Mouse (Mus musculus) midbrain, embryonic 15.5 days (tissue): ENCODE measurements around the gene Ggta1. TPM values are rescaled to one million over a fixed set of nuclear protein-coding genes. Genes with fewer than 3 reads are reported as not detected.

ENCODE experiments used
- ATAC-seq: fragments of 200-750 bp; cut with Nextera tagmentation; replicated peaks from 2 replicates; pipeline ENCODE4 v1.8.0; 2017; ENCODE audit warnings: moderate TSS enrichment
- H3K27ac ChIP-seq: fragments of 300-500 bp; sonication (generic); 2 replicates; pipeline ENCODE4 v1.5.1; 2015; ENCODE audit warnings: mild to moderate bottlenecking, inconsistent platforms
- H3K27me3 ChIP-seq: fragments of 300-500 bp; sonication (generic); replicated peaks from 2 replicates; pipeline ENCODE4 v1.6.1; 2015; ENCODE audit warnings: inconsistent platforms
- H3K36me3 ChIP-seq: fragments of 300-500 bp; sonication (generic); replicated peaks from 2 replicates; pipeline ENCODE4 v1.6.1; 2015; ENCODE audit warnings: inconsistent platforms
- H3K4me1 ChIP-seq: fragments of 300-500 bp; sonication (generic); 2 replicates; pipeline ENCODE4 v1.6.1; 2015; ENCODE audit warnings: inconsistent platforms
- H3K4me2 ChIP-seq: fragments of 300-500 bp; sonication (generic); 2 replicates; pipeline ENCODE4 v1.6.1; 2015; ENCODE audit warnings: inconsistent platforms, mild to moderate bottlenecking, moderate library complexity
- H3K4me3 ChIP-seq: fragments of 300-500 bp; sonication (generic); 2 replicates; pipeline ENCODE4 v1.5.1; 2015; ENCODE audit warnings: mild to moderate bottlenecking, inconsistent platforms
- H3K9ac ChIP-seq: fragments of 300-500 bp; sonication (generic); 2 replicates; pipeline ENCODE4 v1.6.1; 2015; ENCODE audit warnings: mild to moderate bottlenecking, inconsistent platforms
- H3K9me3 ChIP-seq: fragments of 300-500 bp; sonication (generic); 2 replicates; pipeline ENCODE4 v1.6.1; 2016; ENCODE audit warnings: inconsistent platforms
- WGBS: fragments of 180-500 bp; shearing (Covaris S2); methylation state at CpG from one replicate; pipeline ENCODE4 v1.1.7; 2015; ENCODE audit warnings: mixed read lengths; 5-methylcytosine and 5-hydroxymethylcytosine counted together
- polyA plus RNA-seq: library from polyadenylated mRNA; unstranded; fragments of >200 nt; fragmentation: Nextera tagmentation; extraction: Ambion mirVana; gene quantifications from 2 replicates; pipeline ENCODE4 v1.2.1, GENCODE M21; 2015

The Ggta1 gene
- 6.3 and 6.6 TPM in 2 replicates for polyA plus RNA-seq

DNA sequence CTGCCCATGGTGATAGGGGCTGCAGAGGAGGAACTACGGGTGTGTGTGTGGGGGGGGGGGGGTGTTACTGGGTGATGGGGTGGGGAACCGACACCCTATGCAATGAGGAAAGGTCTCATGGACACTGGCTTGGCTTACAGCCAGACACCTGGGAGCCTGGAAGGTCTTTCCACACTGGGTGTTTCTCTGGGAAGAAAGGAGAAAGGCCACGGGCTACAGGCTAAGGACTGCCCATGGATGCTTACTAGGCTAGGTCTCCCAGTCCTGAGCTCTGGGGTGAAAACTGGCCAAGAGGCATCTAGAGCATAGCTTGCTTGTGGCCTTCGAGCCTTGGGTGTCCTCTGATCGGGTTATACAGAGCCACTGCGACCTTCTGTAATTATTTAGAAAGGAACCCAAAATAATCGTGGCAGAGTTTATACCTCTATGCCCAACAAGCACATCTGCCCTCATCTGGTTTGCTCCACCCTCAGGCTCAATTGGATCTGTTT lies at the start of gene Ggta1:
Ggta1 (minus strand) TSS at position 441 of the 491 bp plus-strand sequence.
- peak within 1 kb of the TSS; percentile 56 for H3K4me3 ChIP-seq
- ATAC-seq = 0 out of 2 replicates have a peak, but pooled peaks have one; percentile 55
- H3K4me1 ChIP-seq = peaks cover 19% of the 10 kb centered on the region
- peak within 1 kb of the TSS; percentile 59 for H3K9ac ChIP-seq
- H3K27ac ChIP-seq = no peak within 1 kb of the TSS
- no peaks in the 10 kb centered on the region for H3K36me3 ChIP-seq
- H3K4me2 ChIP-seq = peak within 1 kb of the TSS; percentile 98
- 18% methylated on average over 7 of the region's 7 CpGs for WGBS
- peaks cover 2% of the 10 kb centered on the region for H3K27me3 ChIP-seq
- no peaks in the 10 kb centered on the region for H3K9me3 ChIP-seq

DNA sequence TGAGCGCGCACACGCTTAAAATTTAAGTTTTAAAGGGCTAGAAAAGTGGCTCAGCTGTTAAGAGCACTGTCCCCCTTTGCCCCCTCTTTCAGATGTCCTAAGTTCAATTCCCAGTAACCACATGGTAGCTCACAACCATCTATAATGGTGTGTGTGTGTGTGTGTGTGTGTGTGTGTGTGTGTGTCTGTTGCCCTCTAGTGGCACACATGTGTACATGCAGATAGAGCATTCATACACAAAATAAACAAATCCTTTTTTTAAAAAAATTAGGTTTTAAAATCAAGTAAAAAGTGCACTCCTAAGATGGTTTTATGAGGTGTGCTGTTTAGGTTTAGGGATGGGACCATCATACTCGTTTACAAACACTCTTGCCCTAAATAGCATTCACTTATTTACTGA lies 49.2 kb upstream of the Ggta1 start:
- no peak overlapping the region for H3K4me2 ChIP-seq
- no peak overlapping the region for H3K4me3 ChIP-seq
- no peaks in the 10 kb centered on the region for H3K27me3 ChIP-seq
- H3K4me1 ChIP-seq = peaks cover 10% of the 10 kb centered on the region; the same call in 1 of the 2 replicates
- 92% methylated on average over 4 of the region's 4 CpGs for WGBS
- H3K36me3 ChIP-seq = no peaks in the 10 kb centered on the region
- no peak for ATAC-seq
- no peaks in the 10 kb centered on the region for H3K9me3 ChIP-seq
- H3K9ac ChIP-seq = no peak overlapping the region
- H3K27ac ChIP-seq = no peak overlapping the region

DNA sequence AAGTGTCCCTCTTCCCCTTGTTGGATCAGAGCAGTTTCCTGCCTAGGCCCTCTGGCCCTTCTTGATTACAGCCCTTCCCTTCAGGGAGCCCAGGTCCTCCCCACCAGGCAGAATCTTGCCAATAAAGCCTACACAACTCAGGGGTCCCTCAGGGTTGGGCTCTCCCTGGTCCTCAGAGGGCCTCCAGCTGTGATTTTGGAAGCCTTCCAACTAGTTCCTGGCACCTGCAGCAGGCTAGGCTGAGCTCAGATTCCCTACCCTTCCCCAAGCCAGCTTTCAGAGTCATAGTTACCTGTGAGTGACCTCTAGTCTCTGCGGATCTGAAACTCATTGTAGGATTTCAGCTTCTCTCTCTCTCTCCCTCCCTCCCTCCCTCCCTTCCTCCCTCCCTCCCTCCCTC lies 47.9 kb upstream of the Ggta1 start:
- no peak for ATAC-seq
- no peak overlapping the region for H3K27ac ChIP-seq
- H3K4me3 ChIP-seq = no peak overlapping the region
- no peaks in the 10 kb centered on the region for H3K9me3 ChIP-seq
- no peak overlapping the region for H3K4me2 ChIP-seq
- no peaks in the 10 kb centered on the region for H3K27me3 ChIP-seq
- no peak overlapping the region for H3K9ac ChIP-seq
- H3K4me1 ChIP-seq = peaks cover 10% of the 10 kb centered on the region; the same call in 1 of the 2 replicates
- 71% methylated on average over 1 of the region's 1 CpGs for WGBS
- H3K36me3 ChIP-seq = no peaks in the 10 kb centered on the region

DNA sequence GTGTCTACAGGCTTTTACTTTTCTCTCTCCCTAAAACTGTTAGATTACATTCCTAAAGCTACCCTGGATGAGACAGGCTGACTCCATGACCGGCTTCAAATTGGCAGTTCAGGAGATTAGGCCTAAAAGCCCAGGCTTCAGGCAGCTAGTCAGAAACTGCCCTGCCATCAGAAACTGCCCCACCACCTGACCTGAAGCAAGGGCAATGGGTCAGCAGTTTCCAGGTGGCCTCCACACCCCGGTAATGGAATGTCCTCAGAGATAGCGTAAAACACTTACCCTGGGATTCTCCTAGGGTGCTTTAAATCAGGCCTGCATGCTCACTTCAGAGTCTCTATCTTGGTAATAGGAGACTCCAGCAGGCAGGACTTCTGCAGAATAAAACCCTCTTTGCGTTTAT lies 46.9 kb upstream of the Ggta1 start:
- no peak for ATAC-seq
- WGBS = 66% methylated on average over 4 of the region's 4 CpGs
- H3K27me3 ChIP-seq = no peaks in the 10 kb centered on the region

DNA sequence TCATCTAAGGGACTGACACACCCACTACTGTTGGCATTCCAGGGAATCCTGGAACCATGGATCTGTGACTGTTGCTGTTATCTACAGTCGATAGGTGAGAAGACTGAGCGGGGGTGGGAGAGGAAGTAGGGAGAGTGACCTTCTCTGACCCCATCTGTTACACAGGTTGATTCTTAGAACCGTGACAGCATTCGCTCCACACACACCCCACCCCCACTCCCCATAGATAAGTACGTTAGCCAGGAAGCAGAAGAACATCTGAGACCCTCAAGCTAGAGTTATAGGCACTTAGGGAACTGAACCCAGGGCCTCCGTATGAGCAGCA lies 46.3 kb upstream of the Ggta1 start:
- Histone ChIP-seq H3K36me3 (no peaks in the 10 kb centered on the region), H3K9ac (no peak overlapping the region), H3K4me2 (no peak overlapping the region), H3K4me3 (no peak overlapping the region), H3K27ac (no peak overlapping the region), H3K9me3 (no peaks in the 10 kb centered on the region), H3K27me3 (no peaks in the 10 kb centered on the region), H3K4me1 (peaks cover 10% of the 10 kb centered on the region; the same call in 1 of the 2 replicates)
- WGBS = 43% methylated on average over 6 of the region's 6 CpGs
- no peak for ATAC-seq

More for the DNA sequence above, 46.9 kb upstream of the Ggta1 start:
- Histone ChIP-seq H3K4me1 (peaks cover 10% of the 10 kb centered on the region; the same call in 1 of the 2 replicates), H3K36me3 (no peaks in the 10 kb centered on the region), H3K4me2 (no peak overlapping the region), H3K9ac (no peak overlapping the region), H3K27ac (no peak overlapping the region), H3K4me3 (no peak overlapping the region), H3K9me3 (no peaks in the 10 kb centered on the region)

DNA sequence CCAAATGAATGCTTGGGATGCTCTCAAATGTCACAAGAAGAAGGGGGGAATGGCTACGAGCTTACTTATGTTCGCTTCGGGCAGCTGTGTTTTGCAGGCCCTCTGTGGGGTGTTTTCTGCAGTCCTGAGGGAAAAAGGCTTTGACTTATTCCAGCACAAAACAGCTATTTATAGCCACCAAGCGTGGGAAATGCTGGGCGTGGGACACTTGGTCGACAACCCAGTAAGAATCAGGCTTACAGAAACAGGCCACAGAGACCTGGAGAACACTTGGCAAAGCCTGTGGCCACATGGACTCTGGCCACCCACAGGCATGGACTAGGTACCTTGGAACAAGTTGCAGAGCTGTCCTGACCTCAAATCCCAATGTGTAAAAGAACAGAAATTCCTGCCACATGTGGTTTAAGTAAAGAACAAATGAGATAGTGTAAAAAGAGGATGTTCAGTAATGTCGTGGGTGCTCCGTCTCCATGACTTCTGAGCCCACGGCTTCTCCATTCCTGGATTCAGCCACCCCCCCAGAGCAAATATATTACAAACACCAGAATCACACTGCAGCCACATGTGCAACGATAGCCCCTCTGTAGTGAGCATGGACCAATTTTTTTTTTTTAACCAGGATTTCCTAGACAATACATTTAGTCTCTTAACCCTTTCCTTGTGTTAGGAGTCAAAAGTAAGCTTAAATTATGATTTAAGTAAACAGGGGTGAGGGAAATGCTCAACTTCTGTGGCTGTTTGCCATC lies 45.7 kb upstream of the Ggta1 start:
- ATAC-seq = no peak

DNA sequence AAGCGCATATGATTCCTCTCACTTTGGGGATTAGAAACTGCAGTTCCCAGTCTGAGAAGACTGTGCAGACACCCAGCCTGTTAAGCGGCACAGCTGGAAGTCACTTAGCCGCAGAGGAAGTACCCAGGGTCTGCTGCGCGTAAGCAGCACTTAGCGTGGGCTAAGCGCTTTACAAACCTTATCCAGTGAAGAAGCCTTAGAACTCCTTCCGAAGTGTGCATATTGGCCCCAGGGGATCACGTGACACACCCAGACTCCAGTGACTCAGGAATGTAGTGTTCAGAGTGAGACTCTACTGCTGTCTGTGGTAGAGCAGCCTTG lies 44.1 kb upstream of the Ggta1 start:
- no peaks in the 10 kb centered on the region for H3K9me3 ChIP-seq
- WGBS = 52% methylated on average over 9 of the region's 9 CpGs
- no peak overlapping the region for H3K27ac ChIP-seq
- no peak for ATAC-seq
- H3K9ac ChIP-seq = no peak overlapping the region
- H3K4me2 ChIP-seq = no peak overlapping the region
- H3K36me3 ChIP-seq = no peaks in the 10 kb centered on the region
- no peak overlapping the region for H3K4me3 ChIP-seq
- H3K4me1 ChIP-seq = no peaks in the 10 kb centered on the region; the same call in 1 of the 2 replicates
- no peaks in the 10 kb centered on the region for H3K27me3 ChIP-seq

More for the DNA sequence above, 45.7 kb upstream of the Ggta1 start:
- no peak overlapping the region for H3K9ac ChIP-seq
- no peaks in the 10 kb centered on the region for H3K9me3 ChIP-seq
- H3K36me3 ChIP-seq = no peaks in the 10 kb centered on the region
- 49% methylated on average over 10 of the region's 10 CpGs for WGBS
- no peaks in the 10 kb centered on the region for H3K27me3 ChIP-seq
- peaks cover 5% of the 10 kb centered on the region; the same call in 1 of the 2 replicates for H3K4me1 ChIP-seq
- H3K4me2 ChIP-seq = no peak overlapping the region
- no peak overlapping the region for H3K27ac ChIP-seq
- no peak overlapping the region for H3K4me3 ChIP-seq

DNA sequence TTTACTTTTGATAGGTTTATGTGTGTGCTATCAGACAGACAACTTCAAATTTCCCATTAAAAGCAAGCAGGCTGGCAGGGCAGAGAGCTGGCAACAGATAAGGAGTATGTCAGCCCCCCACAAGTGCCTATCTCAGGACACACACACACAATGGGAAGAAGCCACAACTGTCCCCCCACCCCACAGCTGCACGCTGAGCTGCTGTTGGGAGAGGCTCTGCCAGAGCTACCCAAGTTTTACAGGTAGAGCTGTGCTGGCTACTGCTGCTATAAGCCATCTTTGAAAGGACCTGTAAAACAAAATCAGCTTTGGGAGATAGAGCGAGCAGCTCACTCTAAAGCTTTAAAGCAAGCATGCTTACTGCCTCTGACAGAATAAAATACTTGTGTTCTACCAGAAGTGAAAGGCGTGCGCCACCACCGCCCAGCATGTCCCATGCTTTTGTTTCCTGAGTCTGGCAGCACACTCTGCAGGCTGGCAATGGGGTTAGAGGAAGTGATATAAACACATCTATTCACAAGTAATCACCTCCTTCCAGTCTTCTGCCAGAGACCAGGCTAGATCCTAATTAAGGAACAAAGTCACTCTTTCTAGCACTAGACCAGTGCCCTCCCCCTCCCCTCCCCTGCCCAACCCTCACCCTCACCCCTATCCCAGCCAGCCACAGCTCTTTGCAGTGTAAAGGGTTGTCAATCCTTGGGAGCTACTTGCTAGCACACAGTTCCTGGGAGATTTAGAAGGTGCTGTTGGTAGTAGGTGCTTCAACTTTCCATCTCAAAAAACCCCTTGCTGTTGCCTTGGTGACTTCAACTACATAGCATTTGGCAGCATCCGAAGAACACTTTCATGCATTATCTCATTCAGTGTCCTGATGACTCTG lies 43.5 kb upstream of the Ggta1 start:
- H3K4me3 ChIP-seq = no peak overlapping the region
- no peak for ATAC-seq

DNA sequence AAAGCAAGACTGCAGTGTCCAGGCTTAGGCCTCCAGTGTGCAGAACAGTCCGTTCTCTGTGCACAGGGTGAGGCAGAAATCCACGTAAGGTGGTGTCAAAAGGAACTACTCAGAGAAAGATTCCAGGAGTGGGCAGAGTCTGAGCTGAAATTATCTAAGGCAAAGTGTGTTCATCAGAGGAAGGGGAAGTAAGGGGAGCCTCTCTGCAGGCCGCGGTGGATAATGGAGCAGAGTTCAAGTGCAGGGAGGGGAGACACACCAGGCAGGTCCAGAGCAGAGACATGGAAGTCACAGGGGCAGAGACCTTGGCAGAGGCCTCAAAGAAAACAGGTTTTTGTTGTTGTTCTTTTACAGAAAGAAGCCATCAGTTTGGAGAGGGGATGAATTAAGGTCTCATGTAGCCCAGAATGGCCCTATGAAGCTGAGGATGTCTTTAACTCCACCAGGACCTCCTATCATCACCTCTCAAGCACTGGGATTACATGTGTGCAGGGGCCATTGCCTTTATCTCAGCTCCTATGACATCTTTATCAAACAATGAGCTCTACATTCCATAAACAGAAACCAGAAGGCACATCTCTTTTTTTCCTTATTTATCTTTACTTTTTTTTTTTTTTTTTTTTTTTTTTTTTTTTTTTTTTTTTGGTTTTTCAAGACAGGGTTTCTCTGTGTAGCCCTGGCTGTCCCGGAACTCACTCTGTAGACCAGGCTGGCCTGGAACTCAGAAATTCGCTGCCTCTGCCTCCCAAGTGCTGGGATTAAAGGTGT lies 42.7 kb upstream of the Ggta1 start:
- WGBS = 87% methylated on average over 6 of the region's 6 CpGs
- Histone ChIP-seq H3K36me3 (no peaks in the 10 kb centered on the region), H3K9me3 (no peaks in the 10 kb centered on the region), H3K27ac (no peak overlapping the region), H3K4me3 (no peak overlapping the region), H3K4me2 (no peak overlapping the region), H3K27me3 (no peaks in the 10 kb centered on the region), H3K4me1 (no peaks in the 10 kb centered on the region; the same call in 1 of the 2 replicates), H3K9ac (no peak overlapping the region)
- ATAC-seq = no peak

More for the DNA sequence above, 43.5 kb upstream of the Ggta1 start:
- Histone ChIP-seq H3K27me3 (no peaks in the 10 kb centered on the region), H3K9ac (no peak overlapping the region), H3K27ac (no peak overlapping the region), H3K36me3 (no peaks in the 10 kb centered on the region), H3K4me1 (no peaks in the 10 kb centered on the region; the same call in 1 of the 2 replicates), H3K9me3 (no peaks in the 10 kb centered on the region), H3K4me2 (no peak overlapping the region)
- 49% methylated on average over 6 of the region's 6 CpGs for WGBS

DNA sequence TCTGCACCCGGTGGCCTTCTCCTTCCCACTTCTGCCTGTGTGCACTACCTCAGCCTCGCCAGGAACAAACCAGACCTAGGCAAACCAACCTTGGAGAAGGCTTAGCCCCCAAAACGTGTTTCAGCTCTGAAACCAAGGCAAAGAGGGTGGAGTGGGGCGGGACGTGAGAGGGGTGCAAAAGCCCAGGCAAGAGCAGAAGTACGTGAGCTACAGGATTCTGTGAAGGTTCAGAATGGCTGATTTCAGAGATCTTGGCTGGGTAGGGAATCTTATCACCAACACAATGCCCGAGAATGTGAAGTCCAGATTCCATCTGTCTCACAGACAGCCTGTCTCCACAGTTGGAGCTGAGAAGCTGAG lies 41.4 kb upstream of the Ggta1 start:
- no peak overlapping the region for H3K4me3 ChIP-seq
- H3K9me3 ChIP-seq = no peaks in the 10 kb centered on the region
- no peak overlapping the region for H3K4me2 ChIP-seq
- no peak overlapping the region for H3K27ac ChIP-seq
- no peak for ATAC-seq
- no peaks in the 10 kb centered on the region for H3K27me3 ChIP-seq
- no peak overlapping the region for H3K9ac ChIP-seq
- H3K4me1 ChIP-seq = no peaks in the 10 kb centered on the region; the same call in 1 of the 2 replicates
- H3K36me3 ChIP-seq = no peaks in the 10 kb centered on the region
- WGBS = 86% methylated on average over 7 of the region's 7 CpGs

DNA sequence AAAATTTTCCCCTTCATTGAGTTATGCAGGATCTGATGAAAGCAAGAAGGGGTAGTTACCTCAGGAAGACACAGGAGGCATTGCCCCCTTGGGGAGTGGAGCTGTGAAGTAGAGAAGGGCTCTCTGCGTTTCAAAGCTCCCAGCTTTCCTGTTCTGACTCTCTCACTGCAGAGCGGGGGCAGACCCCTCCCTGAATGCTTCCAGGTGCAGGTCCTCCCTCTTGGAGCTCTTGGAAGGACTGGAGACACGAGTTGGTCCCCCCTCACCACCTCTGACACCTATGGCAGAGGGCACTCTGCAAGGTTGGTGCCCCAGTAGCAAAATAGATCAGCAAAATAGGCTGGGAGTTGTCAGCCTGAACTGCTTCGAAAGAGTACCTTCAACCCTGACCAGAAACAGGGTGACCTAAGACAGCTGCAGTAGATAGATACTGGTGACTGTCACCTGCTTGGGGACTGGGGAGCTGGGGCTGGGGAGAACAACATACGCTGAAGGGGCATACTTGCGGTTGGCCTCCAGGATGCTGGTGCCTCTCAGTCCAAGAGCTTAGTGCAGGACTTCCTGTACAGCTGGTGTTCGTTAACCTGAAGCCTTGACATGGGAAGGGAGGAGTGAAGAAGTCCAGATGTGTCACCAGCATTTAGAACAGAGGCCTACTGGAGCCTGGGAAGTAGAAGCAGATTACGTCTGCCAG lies 40.8 kb upstream of the Ggta1 start:
- no peaks in the 10 kb centered on the region; the same call in 1 of the 2 replicates for H3K4me1 ChIP-seq
- 79% methylated on average over 8 of the region's 8 CpGs for WGBS
- ATAC-seq = no peak

More for the DNA sequence above, 40.8 kb upstream of the Ggta1 start:
- H3K4me3 ChIP-seq = no peak overlapping the region
- no peak overlapping the region for H3K4me2 ChIP-seq
- H3K9ac ChIP-seq = no peak overlapping the region
- no peaks in the 10 kb centered on the region for H3K9me3 ChIP-seq
- H3K27me3 ChIP-seq = no peaks in the 10 kb centered on the region
- no peak overlapping the region for H3K27ac ChIP-seq
- no peaks in the 10 kb centered on the region for H3K36me3 ChIP-seq
